Mouse (Mus musculus): ENCODE data around the gene Slc7a10.
"Not testable (repeated sequence)": the region's sequence is repeated elsewhere in the genome, so short reads cannot be mapped to it uniquely, and the experiment has no call there.

Gene Slc7a10

GRCm38 (mm10) chr7:35175533-35175932, 10.7 kb upstream of the Slc7a10 start:
- DNase-seq (ENCODE audit: low spot score) = no peak

- peak; percentile 80 for DNase-seq (ENCODE audit: low spot score)
These were observed 9.5 kb upstream of the Slc7a10 start for GRCm38 (mm10) chr7:35176412-35177381.

- peak; percentile 67 for DNase-seq (ENCODE audit: low spot score)
These were observed 1.1 kb upstream of the Slc7a10 start for GRCm38 (mm10) chr7:35184833-35185724.

GRCm38 (mm10) chr7:35189699-35190098, 3.5 kb downstream of the Slc7a10 start:
- DNase-seq (ENCODE audit: low spot score) = no peak

- DNase-seq (ENCODE audit: low spot score) = peak; percentile 64
These were observed 5.1 kb downstream of the Slc7a10 start for GRCm38 (mm10) chr7:35191276-35191675.

GRCm38 (mm10) chr7:35197022-35197421, 10.8 kb downstream of the Slc7a10 start:
- DNase-seq (ENCODE audit: low spot score) = no peak

- DNase-seq (ENCODE audit: low spot score) = no peak
These were observed 13.0 kb downstream of the Slc7a10 start for GRCm38 (mm10) chr7:35198981-35199754.

- DNase-seq (ENCODE audit: low spot score) = no peak
These were observed 13.6 kb downstream of the Slc7a10 start for GRCm38 (mm10) chr7:35199755-35200154.

- DNase-seq (ENCODE audit: low spot score) = no peak
These were observed 25.6 kb downstream of the Slc7a10 start for GRCm38 (mm10) chr7:35211791-35212190.

- peak; percentile 60 for DNase-seq (ENCODE audit: low spot score)
These were observed 28.4 kb downstream of the Slc7a10 start for GRCm38 (mm10) chr7:35214442-35215222.

- DNase-seq (ENCODE audit: low spot score) = peak; percentile 75
These were observed 29.0 kb downstream of the Slc7a10 start, which contains the start of gene Lrp3 for GRCm38 (mm10) chr7:35215225-35215624. TSS of gene Lrp3 (minus strand) at chr7:35215498.

GRCm38 (mm10) chr7:35215731-35216130, 29.5 kb downstream of the Slc7a10 start:
- peak; percentile 31 for DNase-seq (ENCODE audit: low spot score)

- no peak for DNase-seq (ENCODE audit: low spot score)
These were observed 34.6 kb downstream of the Slc7a10 start for GRCm38 (mm10) chr7:35220694-35221365.

GRCm38 (mm10) chr7:35230333-35230732, 44.1 kb downstream of the Slc7a10 start:
- DNase-seq (ENCODE audit: low spot score) = peak; percentile 49

- peak; percentile 29 for DNase-seq (ENCODE audit: low spot score)
These were observed 46.7 kb downstream of the Slc7a10 start for GRCm38 (mm10) chr7:35232796-35233455.

GRCm38 (mm10) chr7:35233861-35234260, 47.7 kb downstream of the Slc7a10 start:
- DNase-seq (ENCODE audit: low spot score) = peak; percentile 37

- DNase-seq (ENCODE audit: low spot score) = peak; percentile 100
These were observed 48.4 kb downstream of the Slc7a10 start for GRCm38 (mm10) chr7:35234361-35235245.

- peak; percentile 70 for DNase-seq (ENCODE audit: low spot score)
These were observed 49.1 kb downstream of the Slc7a10 start for GRCm38 (mm10) chr7:35235308-35235707.

- DNase-seq (ENCODE audit: low spot score) = not testable (repeated sequence)
These were observed 51.8 kb downstream of the Slc7a10 start for GRCm38 (mm10) chr7:35237935-35238334.

Data from retina, embryonic 14.5 days (tissue).